Mouse (Mus musculus): ENCODE results near the gene Rasal2. TPM values are rescaled to one million over a fixed set of nuclear protein-coding genes. Genes with fewer than 3 reads are reported as not detected.

Rasal2 gene
- total RNA-seq, 1 experiment, result 8.1 TPM

DNA sequence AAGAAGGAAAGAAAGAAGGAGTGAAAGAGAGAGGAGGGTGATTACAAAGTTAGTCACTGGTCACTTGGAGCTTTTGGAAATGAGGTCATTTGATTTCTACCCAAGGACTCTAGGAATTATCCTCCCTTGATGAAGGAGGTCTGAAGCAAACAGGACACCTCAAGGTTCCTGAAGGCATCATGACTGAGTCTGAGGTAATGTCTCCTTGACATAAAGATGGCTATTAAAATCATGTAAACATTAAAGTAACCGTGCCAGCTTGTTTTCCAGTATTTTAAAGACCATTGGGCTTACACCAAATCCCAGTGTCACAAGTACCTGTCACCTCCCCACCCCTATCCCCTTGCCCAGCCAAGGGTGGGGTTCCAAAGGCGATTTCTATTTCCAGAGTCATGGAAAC lies 25.9 kb upstream of the Rasal2 start:
- Histone ChIP-seq H3K4me1 (ENCODE audit: control insufficient read depth in 2 of 2, insufficient read depth in 2 of 2, low read length in 2 of 2, poor library complexity in 1 of 2) (peaks cover 7 to 15% of the 10 kb centered on the region in 2 experiments; a peak in 3 of 4 replicates), H3K4me3 (ENCODE audit: insufficient read depth in 1 of 2, low read depth in 1 of 2, low read length in 2 of 2, poor library complexity in 1 of 2, severe bottlenecking in 1 of 2) (no peak overlapping the region), H3K27ac (ENCODE audit: insufficient read depth, low read depth, low read length, poor library complexity, severe bottlenecking) (no peak overlapping the region), H3K9ac (ENCODE audit: insufficient read depth, low read depth, low read length, poor library complexity, severe bottlenecking) (no peak overlapping the region), H3K9me3 (ENCODE audit: control insufficient read depth, insufficient read depth, low read depth, low read length) (no peaks in the 10 kb centered on the region), H3K36me3 (ENCODE audit: control insufficient read depth, insufficient read depth, low read length, poor library complexity, severe bottlenecking) (no peaks in the 10 kb centered on the region)
- TF ChIP-seq CHD2 (IDR thresholded peaks at IDR 0.05; ENCODE audit: low read depth, low read length) (no peak), ZC3H11A (IDR thresholded peaks at IDR 0.05; ENCODE audit: borderline replicate concordance, low read depth, low read length) (no peak), HCFC1 (IDR thresholded peaks at IDR 0.05; ENCODE audit: borderline replicate concordance, insufficient read depth, low read length) (no peak), ZNF384 (IDR thresholded peaks at IDR 0.05; ENCODE audit: low read depth, low read length) (no peak), MAFK (IDR thresholded peaks at IDR 0.05; ENCODE audit: insufficient read depth, low read depth, low read length) (no peak)
- DNase-seq (ENCODE audit: low read depth, low spot score), result no peak
- in situ Hi-C loops (cut with MboI; ENCODE audit: low sequenced_read_pairs in 2 of 2, unreplicated experiment in 2 of 2), result no loop called here

DNA sequence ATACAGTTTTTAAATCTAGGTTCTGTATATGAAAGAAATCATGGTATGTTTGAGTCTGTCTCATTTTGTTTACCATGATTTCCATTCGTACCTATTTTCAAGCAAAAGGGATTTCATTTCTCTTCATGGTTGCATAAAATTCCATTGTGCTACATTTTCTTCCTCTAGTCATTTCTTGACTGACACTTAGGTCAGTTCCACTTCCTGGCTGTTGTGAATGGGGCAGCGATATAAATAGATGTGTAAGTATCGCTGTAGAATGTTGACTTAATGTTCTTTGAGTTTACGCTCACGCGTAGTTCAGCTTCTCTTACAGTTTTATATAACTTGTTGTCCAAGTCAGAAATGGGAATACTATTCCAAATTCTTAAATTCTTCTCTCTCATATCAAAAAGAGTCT lies 23.5 kb upstream of the Rasal2 start:
- Histone ChIP-seq H3K9ac (ENCODE audit: insufficient read depth, low read depth, low read length, poor library complexity, severe bottlenecking) (no peak overlapping the region), H3K27ac (ENCODE audit: insufficient read depth, low read depth, low read length, poor library complexity, severe bottlenecking) (no peak overlapping the region), H3K4me1 (ENCODE audit: control insufficient read depth in 2 of 2, insufficient read depth in 2 of 2, low read length in 2 of 2, poor library complexity in 1 of 2) (peaks cover 6 to 12% of the 10 kb centered on the region in 2 experiments; a peak in 3 of 4 replicates), H3K4me3 (ENCODE audit: insufficient read depth in 1 of 2, low read depth in 1 of 2, low read length in 2 of 2, poor library complexity in 1 of 2, severe bottlenecking in 1 of 2) (no peak overlapping the region), H3K36me3 (ENCODE audit: control insufficient read depth, insufficient read depth, low read length, poor library complexity, severe bottlenecking) (no peaks in the 10 kb centered on the region), H3K9me3 (ENCODE audit: control insufficient read depth, insufficient read depth, low read depth, low read length) (no peaks in the 10 kb centered on the region)
- TF ChIP-seq MAFK (IDR thresholded peaks at IDR 0.05; ENCODE audit: insufficient read depth, low read depth, low read length) (no peak), HCFC1 (IDR thresholded peaks at IDR 0.05; ENCODE audit: borderline replicate concordance, insufficient read depth, low read length) (no peak), ZC3H11A (IDR thresholded peaks at IDR 0.05; ENCODE audit: borderline replicate concordance, low read depth, low read length) (no peak), CHD2 (IDR thresholded peaks at IDR 0.05; ENCODE audit: low read depth, low read length) (no peak), ZNF384 (IDR thresholded peaks at IDR 0.05; ENCODE audit: low read depth, low read length) (no peak)
- no peak for DNase-seq (ENCODE audit: low read depth, low spot score)
- in situ Hi-C loops (cut with MboI; ENCODE audit: low sequenced_read_pairs in 2 of 2, unreplicated experiment in 2 of 2), result no loop called here

DNA sequence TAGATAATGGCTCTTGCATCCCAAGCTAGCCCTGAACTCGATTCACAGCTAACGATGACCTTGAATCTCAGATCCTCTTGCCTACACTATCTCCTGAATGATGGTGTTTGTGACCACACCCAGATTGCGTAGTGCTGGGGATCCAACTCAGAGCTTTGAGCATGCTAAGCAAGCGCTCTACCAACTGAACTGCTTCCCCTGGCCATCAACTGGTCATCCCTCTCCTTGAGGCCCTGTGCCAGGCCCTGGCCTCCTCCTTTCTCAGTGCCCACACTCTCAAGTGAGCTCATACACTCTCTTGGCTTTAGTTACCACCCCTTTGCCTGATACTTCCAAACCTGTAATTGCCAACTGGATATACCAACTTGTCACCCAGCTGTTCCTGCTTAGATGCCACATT lies 22.0 kb upstream of the Rasal2 start:
- no peak overlapping the region for H3K9ac ChIP-seq (ENCODE audit: insufficient read depth, low read depth, low read length, poor library complexity, severe bottlenecking)
- peaks cover 0 to 8% of the 10 kb centered on the region in 2 experiments; a peak in 2 of 4 replicates for H3K4me1 ChIP-seq (ENCODE audit: control insufficient read depth in 2 of 2, insufficient read depth in 2 of 2, low read length in 2 of 2, poor library complexity in 1 of 2)
- H3K27ac ChIP-seq (ENCODE audit: insufficient read depth, low read depth, low read length, poor library complexity, severe bottlenecking), result no peak overlapping the region
- TF ChIP-seq CHD2 (IDR thresholded peaks at IDR 0.05; ENCODE audit: low read depth, low read length), result no peak
- no peak for TF ChIP-seq HCFC1 (IDR thresholded peaks at IDR 0.05; ENCODE audit: borderline replicate concordance, insufficient read depth, low read length)
- no peak for TF ChIP-seq MAFK (IDR thresholded peaks at IDR 0.05; ENCODE audit: insufficient read depth, low read depth, low read length)
- no peak for TF ChIP-seq ZNF384 (IDR thresholded peaks at IDR 0.05; ENCODE audit: low read depth, low read length)
- no peaks in the 10 kb centered on the region for H3K9me3 ChIP-seq (ENCODE audit: control insufficient read depth, insufficient read depth, low read depth, low read length)
- H3K4me3 ChIP-seq (ENCODE audit: insufficient read depth in 1 of 2, low read depth in 1 of 2, low read length in 2 of 2, poor library complexity in 1 of 2, severe bottlenecking in 1 of 2), result no peak overlapping the region
- H3K36me3 ChIP-seq (ENCODE audit: control insufficient read depth, insufficient read depth, low read length, poor library complexity, severe bottlenecking), result no peaks in the 10 kb centered on the region
- in situ Hi-C loops (cut with MboI; ENCODE audit: low sequenced_read_pairs in 2 of 2, unreplicated experiment in 2 of 2), result no loop called here
- DNase-seq (ENCODE audit: low read depth, low spot score), result no peak

DNA sequence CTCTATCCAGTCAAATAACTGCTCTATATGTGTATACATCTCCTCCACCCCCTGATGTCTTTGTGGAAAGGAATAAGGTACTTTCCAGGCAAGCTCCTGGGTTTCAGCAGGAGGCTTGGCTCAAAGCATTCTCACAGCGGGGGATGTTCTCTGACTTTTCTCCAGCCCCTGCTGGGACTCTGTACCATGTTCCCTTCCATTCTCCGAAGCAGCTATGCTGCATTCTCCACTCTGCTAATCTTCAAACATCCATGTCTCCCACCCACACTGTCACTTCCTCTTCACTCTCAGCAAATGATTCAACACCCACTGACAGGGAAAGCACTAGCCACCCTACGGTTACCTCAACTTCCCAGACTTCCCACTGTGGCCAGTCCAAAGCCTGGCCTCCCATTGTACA lies 20.9 kb upstream of the Rasal2 start:
- no peak for DNase-seq (ENCODE audit: low read depth, low spot score)
- in situ Hi-C loops (cut with MboI; ENCODE audit: low sequenced_read_pairs in 2 of 2, unreplicated experiment in 2 of 2), result no loop called here
- peaks cover 0 to 8% of the 10 kb centered on the region in 2 experiments; a peak in 2 of 4 replicates for H3K4me1 ChIP-seq (ENCODE audit: control insufficient read depth in 2 of 2, insufficient read depth in 2 of 2, low read length in 2 of 2, poor library complexity in 1 of 2)
- no peak overlapping the region for H3K27ac ChIP-seq (ENCODE audit: insufficient read depth, low read depth, low read length, poor library complexity, severe bottlenecking)
- H3K4me3 ChIP-seq (ENCODE audit: insufficient read depth in 1 of 2, low read depth in 1 of 2, low read length in 2 of 2, poor library complexity in 1 of 2, severe bottlenecking in 1 of 2), result no peak overlapping the region
- H3K9me3 ChIP-seq (ENCODE audit: control insufficient read depth, insufficient read depth, low read depth, low read length), result no peaks in the 10 kb centered on the region
- H3K36me3 ChIP-seq (ENCODE audit: control insufficient read depth, insufficient read depth, low read length, poor library complexity, severe bottlenecking), result no peaks in the 10 kb centered on the region
- TF ChIP-seq HCFC1 (IDR thresholded peaks at IDR 0.05; ENCODE audit: borderline replicate concordance, insufficient read depth, low read length) (no peak), ZNF384 (IDR thresholded peaks at IDR 0.05; ENCODE audit: low read depth, low read length) (no peak), ZC3H11A (IDR thresholded peaks at IDR 0.05; ENCODE audit: borderline replicate concordance, low read depth, low read length) (no peak), CHD2 (IDR thresholded peaks at IDR 0.05; ENCODE audit: low read depth, low read length) (no peak), MAFK (IDR thresholded peaks at IDR 0.05; ENCODE audit: insufficient read depth, low read depth, low read length) (no peak)
- H3K9ac ChIP-seq (ENCODE audit: insufficient read depth, low read depth, low read length, poor library complexity, severe bottlenecking), result no peak overlapping the region

DNA sequence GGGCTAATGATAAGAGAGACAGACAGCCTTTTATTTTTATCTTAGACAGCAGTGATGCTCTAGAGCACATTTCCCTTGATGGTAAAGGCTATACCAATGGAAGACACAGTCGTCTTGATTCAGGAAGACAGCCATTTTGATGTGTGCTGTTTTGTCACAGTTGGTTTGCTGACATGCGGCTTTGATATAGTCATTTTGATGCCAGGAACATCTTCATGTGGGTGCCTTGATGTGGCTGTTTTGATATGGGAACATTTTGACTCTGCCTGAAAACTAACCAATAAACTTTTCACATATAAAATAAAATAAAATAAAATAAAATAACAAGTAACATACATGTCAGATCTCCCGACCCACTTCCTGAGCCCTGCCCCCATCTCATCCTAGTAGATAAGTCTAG lies 16.0 kb upstream of the Rasal2 start:
- no peak for TF ChIP-seq MAFK (IDR thresholded peaks at IDR 0.05; ENCODE audit: insufficient read depth, low read depth, low read length)
- TF ChIP-seq HCFC1 (IDR thresholded peaks at IDR 0.05; ENCODE audit: borderline replicate concordance, insufficient read depth, low read length), result no peak
- no peak for TF ChIP-seq ZC3H11A (IDR thresholded peaks at IDR 0.05; ENCODE audit: borderline replicate concordance, low read depth, low read length)
- no peak for TF ChIP-seq CHD2 (IDR thresholded peaks at IDR 0.05; ENCODE audit: low read depth, low read length)
- no peak for TF ChIP-seq ZNF384 (IDR thresholded peaks at IDR 0.05; ENCODE audit: low read depth, low read length)
- Histone ChIP-seq H3K27ac (ENCODE audit: insufficient read depth, low read depth, low read length, poor library complexity, severe bottlenecking) (no peak overlapping the region), H3K4me3 (ENCODE audit: insufficient read depth in 1 of 2, low read depth in 1 of 2, low read length in 2 of 2, poor library complexity in 1 of 2, severe bottlenecking in 1 of 2) (no peak overlapping the region), H3K36me3 (ENCODE audit: control insufficient read depth, insufficient read depth, low read length, poor library complexity, severe bottlenecking) (no peaks in the 10 kb centered on the region), H3K9me3 (ENCODE audit: control insufficient read depth, insufficient read depth, low read depth, low read length) (no peaks in the 10 kb centered on the region), H3K9ac (ENCODE audit: insufficient read depth, low read depth, low read length, poor library complexity, severe bottlenecking) (no peak overlapping the region), H3K4me1 (ENCODE audit: control insufficient read depth in 2 of 2, insufficient read depth in 2 of 2, low read length in 2 of 2, poor library complexity in 1 of 2) (peaks cover 0 to 4% of the 10 kb centered on the region in 2 experiments; a peak in 2 of 4 replicates)
- no peak for DNase-seq (ENCODE audit: low read depth, low spot score)
- in situ Hi-C loops (cut with MboI; ENCODE audit: low sequenced_read_pairs in 2 of 2, unreplicated experiment in 2 of 2), result no loop called here
